ENCODE assay signal across 8 mouse cellular contexts in genomic region chr15:77364026-77364425, GRCm38 (mm10). TPM values are rescaled to one million over a fixed set of nuclear protein-coding genes. Genes with fewer than 3 reads are reported as not detected.
A peak's percentile ranks its signal among the peaks of the same experiment; 100 is the strongest.
DNase-seq lines count a peak whose midpoint lies in the region; ATAC-seq and TF ChIP-seq lines count a peak whose summit lies in the region.

No protein-coding gene starts in this region.

- peaks cover 16% of the 10 kb centered on the region for H3K4me1 ChIP-seq in cerebellum, adult 2 months (ENCODE audit: control insufficient read depth, insufficient read depth, low read length)
- peaks cover 61% of the 10 kb centered on the region for H3K4me1 ChIP-seq in neural tube, embryonic 13.5 days (replicated peaks)
- H3K4me1 ChIP-seq in hindbrain, embryonic 13.5 days (replicated peaks): peaks cover 56% of the 10 kb centered on the region
- H3K4me1 ChIP-seq in intestine, embryonic 15.5 days (replicated peaks): peaks cover 27% of the 10 kb centered on the region

- no peaks in the 10 kb centered on the region for H3K36me3 ChIP-seq in neural tube, embryonic 13.5 days
- H3K36me3 ChIP-seq in hindbrain, embryonic 13.5 days: no peaks in the 10 kb centered on the region
- no peaks in the 10 kb centered on the region for H3K36me3 ChIP-seq in intestine, embryonic 15.5 days

- no peak overlapping the region for H3K4me2 ChIP-seq in neural tube, embryonic 13.5 days
- H3K4me2 ChIP-seq in hindbrain, embryonic 13.5 days: no peak overlapping the region
- no peak overlapping the region for H3K4me2 ChIP-seq in intestine, embryonic 15.5 days (replicated peaks)

- no peak overlapping the region for H3K9ac ChIP-seq in neural tube, embryonic 13.5 days
- H3K9ac ChIP-seq in hindbrain, embryonic 13.5 days: no peak overlapping the region
- H3K9ac ChIP-seq in intestine, embryonic 15.5 days: no peak overlapping the region

- H3K27ac ChIP-seq in cerebellum, adult 2 months (ENCODE audit: insufficient read depth, low read length): 0 out of 2 replicates have a peak overlapping the region, but pooled peaks have one; percentile 16
- H3K27ac ChIP-seq in neural tube, embryonic 13.5 days (replicated peaks): peak overlapping the region; percentile 70
- peak overlapping the region; percentile 74 for H3K27ac ChIP-seq in hindbrain, embryonic 13.5 days
- H3K27ac ChIP-seq in intestine, embryonic 15.5 days: no peak overlapping the region

- H3K27me3 ChIP-seq in cerebellum, adult 2 months (ENCODE audit: control insufficient read depth, insufficient read depth, low read length): no peaks in the 10 kb centered on the region
- H3K27me3 ChIP-seq in neural tube, embryonic 13.5 days: no peaks in the 10 kb centered on the region
- H3K27me3 ChIP-seq in hindbrain, embryonic 13.5 days: no peaks in the 10 kb centered on the region
- no peaks in the 10 kb centered on the region for H3K27me3 ChIP-seq in intestine, embryonic 15.5 days (replicated peaks)

- no peak for ATAC-seq in neural tube, embryonic 13.5 days (ENCODE audit: low read depth)
- ATAC-seq in hindbrain, embryonic 13.5 days (ENCODE audit: low FRiP score): no peak
- ATAC-seq in activated CD4-positive, CD25-positive, alpha-beta regulatory T cell, adult 4 months: no peak
- no peak for ATAC-seq in intestine, embryonic 15.5 days

- no peak overlapping the region for H3K4me3 ChIP-seq in cerebellum, adult 2 months (replicated peaks; ENCODE audit: insufficient read depth, low read depth, low read length)
- H3K4me3 ChIP-seq in neural tube, embryonic 13.5 days: no peak overlapping the region
- H3K4me3 ChIP-seq in hindbrain, embryonic 13.5 days: no peak overlapping the region
- H3K4me3 ChIP-seq in intestine, embryonic 15.5 days (replicated peaks): no peak overlapping the region

- WGBS in cerebellum, adult 2 months: 69% methylated on average over 3 of the region's 3 CpGs
- WGBS in neural tube, embryonic 13.5 days: 72% methylated on average over 3 of the region's 3 CpGs
- 74% methylated on average over 3 of the region's 3 CpGs for WGBS in hindbrain, embryonic 13.5 days
- WGBS in intestine, embryonic 15.5 days: 65% methylated on average over 3 of the region's 3 CpGs

- DNase-seq in cerebellum, adult 2 months: no peak
- DNase-seq in cerebellum, postnatal 36 days: no peak
- DNase-seq in neural tube, embryonic 10.5 days (ENCODE audit: extremely low spot score, low spot score): no peak
- peak; percentile 64 for DNase-seq in right cerebral cortex, postnatal 25 days

- no peak for TF ChIP-seq CTCF in cerebellum, adult 2 months (IDR thresholded peaks at IDR 0.05; ENCODE audit: borderline replicate concordance, insufficient read depth, low read depth, low read length)

- H3K9me3 ChIP-seq in neural tube, embryonic 13.5 days: no peaks in the 10 kb centered on the region
- no peaks in the 10 kb centered on the region for H3K9me3 ChIP-seq in hindbrain, embryonic 13.5 days
- H3K9me3 ChIP-seq in intestine, embryonic 15.5 days: no peaks in the 10 kb centered on the region

- no peak for TF ChIP-seq POLR2A in cerebellum, adult 2 months (IDR thresholded peaks at IDR 0.05; ENCODE audit: borderline replicate concordance, insufficient read depth, low read length)

RNA-seq across cellular contexts. Expression of gene Apol7a, which starts 34.9 kb away (rescaled TPM):
- 0.06 and 0.07 TPM in 2 replicates for polyA plus RNA-seq in cerebellum, adult 2 months (2012; rRNA removed)
- 0.29 TPM in 1 of 2 replicates, not detected in the other for polyA plus RNA-seq in neural tube, embryonic 13.5 days (2015; fragmentation: Nextera tagmentation; extraction: Ambion mirVana)
- 0.08 TPM in 1 of 2 replicates, not detected in the other for polyA plus RNA-seq in hindbrain, embryonic 13.5 days (2015; fragmentation: Nextera tagmentation; extraction: Ambion mirVana)
- polyA plus RNA-seq in activated CD4-positive, CD25-positive, alpha-beta regulatory T cell, adult 4 months (2017; shearing (Covaris generic)): not detected
- polyA plus RNA-seq in intestine, embryonic 15.5 days (2015; fragmentation: Nextera tagmentation; extraction: Ambion mirVana): 7.8 TPM in 2 replicates

RNA-seq across cellular contexts. Expression of gene Apol9a, which starts 46.9 kb away (rescaled TPM):
- 0.59 and 1.0 TPM in 2 replicates for polyA plus RNA-seq in cerebellum, adult 2 months (2012; rRNA removed)
- 0.41 and 0.43 TPM in 2 replicates for polyA plus RNA-seq in neural tube, embryonic 13.5 days (2015; fragmentation: Nextera tagmentation; extraction: Ambion mirVana)
- not detected in 2 replicates for polyA plus RNA-seq in hindbrain, embryonic 13.5 days (2015; fragmentation: Nextera tagmentation; extraction: Ambion mirVana)
- polyA plus RNA-seq in activated CD4-positive, CD25-positive, alpha-beta regulatory T cell, adult 4 months (2017; shearing (Covaris generic)): 10 to 100 TPM; 11.5 to 12.7 TPM
- 0.39 and 0.40 TPM in 2 replicates for polyA plus RNA-seq in intestine, embryonic 15.5 days (2015; fragmentation: Nextera tagmentation; extraction: Ambion mirVana)

RNA-seq across cellular contexts. Expression of gene Rbfox2, which starts 57.2 kb away (rescaled TPM):
- 177 and 188 TPM in 2 replicates for polyA plus RNA-seq in cerebellum, adult 2 months (2012; rRNA removed)
- polyA plus RNA-seq in neural tube, embryonic 13.5 days (2015; fragmentation: Nextera tagmentation; extraction: Ambion mirVana): 136 and 156 TPM in 2 replicates
- 158 and 159 TPM in 2 replicates for polyA plus RNA-seq in hindbrain, embryonic 13.5 days (2015; fragmentation: Nextera tagmentation; extraction: Ambion mirVana)
- polyA plus RNA-seq in activated CD4-positive, CD25-positive, alpha-beta regulatory T cell, adult 4 months (2017; shearing (Covaris generic)): under 1 TPM in 1 of 2 experiments, not detected in 1; 0.05 TPM
- 42.6 and 44.8 TPM in 2 replicates for polyA plus RNA-seq in intestine, embryonic 15.5 days (2015; fragmentation: Nextera tagmentation; extraction: Ambion mirVana)

Comparison
In these comparisons a context has a peak if more than half of its experiments do, and no peak if none do; other contexts are left out.
1. RNA of gene Rbfox2, which starts 57.2 kb away (polyA plus RNA-seq): 177 to 188 TPM in cerebellum, adult 2 months, 158 to 159 TPM in hindbrain, embryonic 13.5 days, 136 to 156 TPM in neural tube, embryonic 13.5 days and 42.6 to 44.8 TPM in intestine, embryonic 15.5 days; 0.05 TPM in activated CD4-positive, CD25-positive, alpha-beta regulatory T cell, adult 4 months; every median in the first group is over 10 times any median in the second.